Mouse (Mus musculus): Measurements from ENCODE around the gene Gabrq. TPM values are rescaled to one million over a fixed set of nuclear protein-coding genes. Genes with fewer than 3 reads are reported as not detected.

The Gabrq gene
- polyA plus RNA-seq (2012; rRNA removed) = 0.02 and 0.08 TPM in 2 replicates

GRCm38 (mm10) chrX:72824776-72825588 is at the start of gene Gabrq:
TSS of gene Gabrq (plus strand) at chrX:72825178.
- DNase-seq (ENCODE audit: low read depth, low spot score) = no peak
- 22% methylated on average over 43 of the region's 43 CpGs for WGBS

GRCm38 (mm10) chrX:72788773-72789557 is 36.0 kb upstream of the Gabrq start:
- no peak for DNase-seq (ENCODE audit: low read depth, low spot score)
- WGBS = 28% methylated on average over 1 of the region's 1 CpGs

GRCm38 (mm10) chrX:72789558-72789871 is 35.5 kb upstream of the Gabrq start:
- no peak for DNase-seq (ENCODE audit: low read depth, low spot score)

GRCm38 (mm10) chrX:72819594-72819993 is 5.4 kb upstream of the Gabrq start:
- WGBS = 4% methylated on average over 5 of the region's 5 CpGs
- DNase-seq (ENCODE audit: low read depth, low spot score) = peak; percentile 25

GRCm38 (mm10) chrX:72823310-72823709 is 1.7 kb upstream of the Gabrq start:
- DNase-seq (ENCODE audit: low read depth, low spot score) = no peak
- WGBS = 74% methylated on average over 2 of the region's 2 CpGs

DNA sequence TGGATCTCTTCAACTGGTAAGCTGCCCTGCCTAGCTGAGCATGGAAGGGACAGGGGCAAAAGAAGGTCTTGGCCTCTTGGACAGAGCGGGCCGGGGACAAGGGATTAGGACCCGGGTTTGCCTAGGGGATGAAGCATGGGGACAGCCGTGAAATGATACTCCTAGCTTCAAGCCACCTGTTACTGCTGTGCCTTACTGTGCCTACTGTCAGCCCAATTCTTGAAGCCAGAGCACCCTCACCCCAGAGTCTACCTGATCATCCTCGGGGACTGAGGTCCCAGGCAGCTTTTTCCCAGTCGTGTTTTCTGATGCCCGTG is 569 bp downstream of the Gabrq start:
- WGBS = 47% methylated on average over 7 of the region's 7 CpGs
- no peak for DNase-seq (ENCODE audit: low read depth, low spot score)

Other genes starting within 250 kb of the Gabrq start
- gene Gabra3, start 168.3 kb upstream of the Gabrq start, polyA plus RNA-seq (2012; rRNA removed) = 1.1 TPM in 2 replicates
- 4.8 and 5.9 TPM in 2 replicates for gene Cetn2, start 93.2 kb downstream of the Gabrq start, polyA plus RNA-seq (2012; rRNA removed)
- gene Nsdhl, start 93.4 kb downstream of the Gabrq start, polyA plus RNA-seq (2012; rRNA removed) = 20.4 and 26.2 TPM in 2 replicates
- 0.32 and 0.36 TPM in 2 replicates for gene Zfp185, start 162.2 kb downstream of the Gabrq start, polyA plus RNA-seq (2012; rRNA removed)
- not detected in 2 replicates for gene Pnma5, start 211.9 kb downstream of the Gabrq start, polyA plus RNA-seq (2012; rRNA removed)
- gene Pnma3, start 239.6 kb downstream of the Gabrq start, polyA plus RNA-seq (2012; rRNA removed) = 0.04 and 0.10 TPM in 2 replicates